Mouse (Mus musculus): ENCODE data around the gene Nrtn. TPM values are rescaled to one million over a fixed set of nuclear protein-coding genes. Genes with fewer than 3 reads are reported as not detected.

Gene Nrtn
- 58.2 and 62.5 TPM in 2 replicates for polyA plus RNA-seq (2012; rRNA removed)

GRCm38 (mm10) chr17:56757416-56758123, at the start of gene Nrtn:
Gene Nrtn, minus strand, starts transcription at chr17:56757530.

GRCm38 (mm10) chr17:56769950-56770349, 12.6 kb upstream of the Nrtn start, which contains the start of gene Prr22:
Gene Prr22, plus strand, starts transcription at chr17:56770250.

GRCm38 (mm10) chr17:56764474-56765354, 7.4 kb upstream of the Nrtn start, which contains the start of gene Dus3l:
Gene Dus3l, plus strand, starts transcription at chr17:56764757.

GRCm38 (mm10) chr17:56717363-56718058, 39.8 kb downstream of the Nrtn start, which contains the start of the genes Ndufa11 and Vmac:
Gene Ndufa11, plus strand, starts transcription at chr17:56717767.
Gene Vmac, minus strand, starts transcription at chr17:56718022.

Other genes with a start within 250 kb of the Nrtn start
- not detected in 2 replicates for gene Znrf4, start 245.1 kb downstream of the Nrtn start, polyA plus RNA-seq (2012; rRNA removed)
- gene Gm20219, start 203.1 kb downstream of the Nrtn start, polyA plus RNA-seq (2012; rRNA removed), result 7.0 and 8.1 TPM in 2 replicates
- 83.7 and 97.7 TPM in 2 replicates for gene Safb2, start 172.9 kb downstream of the Nrtn start, polyA plus RNA-seq (2012; rRNA removed)
- 70.0 and 79.4 TPM in 2 replicates for gene Safb, start 172.7 kb downstream of the Nrtn start, polyA plus RNA-seq (2012; rRNA removed)
- 228 and 238 TPM in 2 replicates for gene 2410015M20Rik, start 147.8 kb downstream of the Nrtn start, polyA plus RNA-seq (2012; rRNA removed)
- 3,218 and 3,337 TPM in 2 replicates for gene Rpl36, start 144.1 kb downstream of the Nrtn start, polyA plus RNA-seq (2012; rRNA removed)
- gene Lonp1, start 130.6 kb downstream of the Nrtn start, polyA plus RNA-seq (2012; rRNA removed), result 61.2 and 64.0 TPM in 2 replicates
- 0.30 and 0.41 TPM in 2 replicates for gene Catsperd, start 129.4 kb downstream of the Nrtn start, polyA plus RNA-seq (2012; rRNA removed)
- 77.0 and 80.9 TPM in 2 replicates for gene Ranbp3, start 84.2 kb downstream of the Nrtn start, polyA plus RNA-seq (2012; rRNA removed)
- 678 and 874 TPM in 2 replicates for gene Ndufa11, start 39.8 kb downstream of the Nrtn start, polyA plus RNA-seq (2012; rRNA removed)
- gene Vmac, start 39.5 kb downstream of the Nrtn start, polyA plus RNA-seq (2012; rRNA removed), result 29.0 and 41.6 TPM in 2 replicates
- gene Dus3l, start 7.2 kb upstream of the Nrtn start, polyA plus RNA-seq (2012; rRNA removed), result 75.7 and 94.5 TPM in 2 replicates
- 3.8 and 4.5 TPM in 2 replicates for gene Prr22, start 12.7 kb upstream of the Nrtn start, polyA plus RNA-seq (2012; rRNA removed)
- 13.0 and 16.5 TPM in 2 replicates for gene Rfx2, start 73.5 kb upstream of the Nrtn start, polyA plus RNA-seq (2012; rRNA removed)
- gene Acsbg2, start 116.9 kb upstream of the Nrtn start, polyA plus RNA-seq (2012; rRNA removed), result not detected in 2 replicates
- gene 1700061G19Rik, start 117.9 kb upstream of the Nrtn start, polyA plus RNA-seq (2012; rRNA removed), result 0.05 and 0.22 TPM in 2 replicates
- 59.6 and 65.3 TPM in 2 replicates for gene Mllt1, start 177.9 kb upstream of the Nrtn start, polyA plus RNA-seq (2012; rRNA removed)
- 73.6 and 84.8 TPM in 2 replicates for gene Acer1, start 224.6 kb upstream of the Nrtn start, polyA plus RNA-seq (2012; rRNA removed)
- 174 and 182 TPM in 2 replicates for gene Clpp, start 232.8 kb upstream of the Nrtn start, polyA plus RNA-seq (2012; rRNA removed)
- gene Alkbh7, start 239.8 kb upstream of the Nrtn start, polyA plus RNA-seq (2012; rRNA removed), result 70.7 and 72.3 TPM in 2 replicates
- 0.57 TPM in 1 of 2 replicates, not detected in the other for gene Pspn, start 242.5 kb upstream of the Nrtn start, polyA plus RNA-seq (2012; rRNA removed)

Measured in colon, adult 2 months (tissue).